Mouse (Mus musculus): ENCODE measurements around the gene Lrrc25. TPM values are rescaled to one million over a fixed set of nuclear protein-coding genes. Genes with fewer than 3 reads are reported as not detected.
A peak's percentile ranks its signal among the peaks of the same experiment; 100 is the strongest.

Gene Lrrc25
- polyA plus RNA-seq, 1 experiment from 2014 or later: 1.2 TPM

DNA sequence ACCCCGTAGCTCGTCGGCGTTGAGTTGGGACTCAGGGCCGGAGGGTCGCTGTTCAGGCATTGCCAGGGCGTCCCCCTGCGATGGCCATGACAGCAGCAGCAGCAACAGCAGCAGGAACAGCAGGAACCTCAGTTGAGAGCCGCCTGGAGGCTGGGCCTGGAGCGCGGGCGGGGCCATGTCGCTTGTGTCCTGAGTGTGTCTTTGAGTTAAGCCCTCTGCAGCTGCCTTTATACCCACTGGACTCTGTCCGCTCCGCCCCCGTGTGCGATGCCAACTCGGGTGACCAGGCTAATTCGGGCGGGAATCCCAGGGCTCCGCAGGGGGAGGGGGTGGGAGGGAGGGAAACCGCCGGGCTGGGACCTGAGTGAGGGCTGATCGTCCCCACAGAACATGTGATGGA is 15.5 kb downstream of the Lrrc25 start:
- H3K9me3 ChIP-seq (ENCODE audit: control insufficient read depth, low read length): no peaks in the 10 kb centered on the region
- no peaks in the 10 kb centered on the region for H3K27me3 ChIP-seq (replicated peaks; ENCODE audit: control insufficient read depth, insufficient read depth, low read length)
- ATAC-seq (replicated peaks; ENCODE audit: low FRiP score, low TSS enrichment, low read depth): no peak
- H3K9ac ChIP-seq (ENCODE audit: low read length): no peak overlapping the region
- peak; percentile 65 for DNase-seq (ENCODE audit: low spot score)
- peak overlapping the region; percentile 23; the same call in 1 of the 2 replicates for H3K4me3 ChIP-seq (ENCODE audit: low read depth, low read length)
- H3K4me2 ChIP-seq (ENCODE audit: low read length): peak overlapping the region; percentile 71
- no peaks in the 10 kb centered on the region for H3K36me3 ChIP-seq (ENCODE audit: control insufficient read depth, insufficient read depth, low read length)
- H3K27ac ChIP-seq (ENCODE audit: low read depth): no peak overlapping the region
- H3K4me1 ChIP-seq (replicated peaks; ENCODE audit: control insufficient read depth, insufficient read depth, low read length): peaks cover 23% of the 10 kb centered on the region
- WGBS: 22% methylated on average over 24 of the region's 24 CpGs

DNA sequence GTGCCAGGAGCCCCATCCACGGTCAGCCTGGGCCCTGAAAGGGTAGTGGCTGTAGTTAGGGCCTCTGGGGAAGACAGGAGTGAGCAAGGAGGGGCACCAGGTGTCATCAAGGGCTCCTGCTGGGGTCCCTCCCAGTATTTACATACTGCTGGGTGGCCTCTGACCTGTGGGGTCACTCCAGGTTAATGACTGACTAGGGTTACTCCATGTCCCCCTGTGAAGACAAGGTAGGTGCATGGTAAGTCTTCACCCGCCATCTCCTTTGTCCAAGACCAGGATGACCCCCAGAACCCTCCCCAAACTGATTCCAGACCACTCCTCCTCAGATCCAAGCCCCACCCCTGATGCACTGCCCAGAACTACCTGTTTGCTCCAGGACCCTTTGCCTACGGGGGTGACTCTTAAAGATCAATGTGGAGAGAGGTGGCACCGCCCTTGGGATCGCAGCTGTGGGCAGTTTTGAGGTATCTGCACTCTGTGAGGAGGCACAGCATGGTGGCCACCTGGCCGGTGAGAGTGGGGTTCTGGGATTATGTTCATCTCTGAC is 16.5 kb downstream of the Lrrc25 start, which contains the start of gene Gdf15:
Gene Gdf15, minus strand, starts transcription at position 111 of the 547 bp plus-strand sequence.
- H3K4me1 ChIP-seq (replicated peaks; ENCODE audit: control insufficient read depth, insufficient read depth, low read length): peaks cover 25% of the 10 kb centered on the region

DNA sequence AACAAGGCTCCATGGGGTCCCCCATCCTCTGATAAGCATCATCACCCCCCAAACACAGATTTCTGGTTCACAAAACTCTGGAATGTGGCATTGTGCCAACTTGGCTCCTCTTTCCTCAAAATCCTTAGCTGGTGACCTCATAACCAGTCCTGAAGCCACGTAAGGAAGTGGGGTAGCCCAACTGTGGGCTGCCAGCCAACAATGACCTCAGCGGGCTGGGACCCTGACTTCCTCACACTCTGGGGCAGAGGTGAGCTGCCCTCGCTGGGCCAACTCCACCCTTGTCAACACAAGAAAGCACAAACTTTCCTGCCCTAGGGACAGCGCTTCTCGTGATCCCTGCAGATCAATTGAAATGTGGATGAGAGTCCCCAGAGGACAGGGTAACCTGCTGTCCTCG is 18.1 kb downstream of the Lrrc25 start:
- H3K36me3 ChIP-seq (ENCODE audit: control insufficient read depth, insufficient read depth, low read length): no peaks in the 10 kb centered on the region
- DNase-seq (ENCODE audit: low spot score) (no peak), ATAC-seq (replicated peaks; ENCODE audit: low FRiP score, low TSS enrichment, low read depth) (no peak)
- WGBS: 52% methylated on average over 6 of the region's 6 CpGs
- H3K9ac ChIP-seq (ENCODE audit: low read length): no peak overlapping the region
- H3K27ac ChIP-seq (ENCODE audit: low read depth): no peak overlapping the region
- no peak overlapping the region for H3K4me2 ChIP-seq (ENCODE audit: low read length)
- H3K9me3 ChIP-seq (ENCODE audit: control insufficient read depth, low read length): no peaks in the 10 kb centered on the region
- H3K27me3 ChIP-seq (replicated peaks; ENCODE audit: control insufficient read depth, insufficient read depth, low read length): no peaks in the 10 kb centered on the region
- no peak overlapping the region for H3K4me3 ChIP-seq (ENCODE audit: low read depth, low read length)
- peaks cover 27% of the 10 kb centered on the region for H3K4me1 ChIP-seq (replicated peaks; ENCODE audit: control insufficient read depth, insufficient read depth, low read length)

More for the DNA sequence above, 16.5 kb downstream of the Lrrc25 start, which contains the start of gene Gdf15:
- Histone ChIP-seq H3K27ac (ENCODE audit: low read depth) (no peak within 1 kb of the TSS), H3K27me3 (replicated peaks; ENCODE audit: control insufficient read depth, insufficient read depth, low read length) (no peaks in the 10 kb centered on the region), H3K9ac (ENCODE audit: low read length) (no peak within 1 kb of the TSS), H3K4me2 (ENCODE audit: low read length) (peak within 1 kb of the TSS; percentile 71), H3K4me3 (ENCODE audit: low read depth, low read length) (peak within 1 kb of the TSS; percentile 23; the same call in 1 of the 2 replicates), H3K9me3 (ENCODE audit: control insufficient read depth, low read length) (no peaks in the 10 kb centered on the region), H3K36me3 (ENCODE audit: control insufficient read depth, insufficient read depth, low read length) (no peaks in the 10 kb centered on the region)
- no peak for DNase-seq (ENCODE audit: low spot score)
- no peak for ATAC-seq (replicated peaks; ENCODE audit: low FRiP score, low TSS enrichment, low read depth)
- 67% methylated on average over 6 of the region's 6 CpGs for WGBS

DNA sequence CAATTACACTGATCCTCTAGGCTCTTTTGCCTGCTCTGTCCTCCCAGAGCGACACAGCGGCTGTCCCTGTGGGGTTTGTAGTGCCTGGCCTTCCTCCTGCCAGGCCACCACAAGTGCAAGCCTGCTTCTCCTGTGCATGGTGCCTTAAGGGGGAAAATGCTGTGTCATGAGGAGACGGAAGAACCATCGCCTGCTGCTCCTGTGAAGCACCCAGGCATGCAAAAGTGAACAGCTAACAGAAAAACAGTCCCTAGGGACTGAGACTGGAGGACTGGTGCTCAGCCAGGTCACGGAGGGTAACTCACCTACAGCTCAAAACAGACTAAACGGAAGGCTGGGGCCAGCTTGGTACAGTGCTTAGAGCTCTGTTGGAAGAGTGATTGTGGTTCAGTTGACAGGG is 19.6 kb downstream of the Lrrc25 start:
- H3K27ac ChIP-seq (ENCODE audit: low read depth): no peak overlapping the region
- H3K9me3 ChIP-seq (ENCODE audit: control insufficient read depth, low read length): no peaks in the 10 kb centered on the region
- no peak overlapping the region for H3K4me2 ChIP-seq (ENCODE audit: low read length)
- WGBS: 80% methylated on average over 6 of the region's 6 CpGs
- no peak overlapping the region for H3K9ac ChIP-seq (ENCODE audit: low read length)
- ATAC-seq (replicated peaks; ENCODE audit: low FRiP score, low TSS enrichment, low read depth): no peak
- no peak for DNase-seq (ENCODE audit: low spot score)
- H3K36me3 ChIP-seq (ENCODE audit: control insufficient read depth, insufficient read depth, low read length): no peaks in the 10 kb centered on the region
- no peak overlapping the region for H3K4me3 ChIP-seq (ENCODE audit: low read depth, low read length)
- H3K4me1 ChIP-seq (replicated peaks; ENCODE audit: control insufficient read depth, insufficient read depth, low read length): peaks cover 22% of the 10 kb centered on the region
- no peaks in the 10 kb centered on the region for H3K27me3 ChIP-seq (replicated peaks; ENCODE audit: control insufficient read depth, insufficient read depth, low read length)

DNA sequence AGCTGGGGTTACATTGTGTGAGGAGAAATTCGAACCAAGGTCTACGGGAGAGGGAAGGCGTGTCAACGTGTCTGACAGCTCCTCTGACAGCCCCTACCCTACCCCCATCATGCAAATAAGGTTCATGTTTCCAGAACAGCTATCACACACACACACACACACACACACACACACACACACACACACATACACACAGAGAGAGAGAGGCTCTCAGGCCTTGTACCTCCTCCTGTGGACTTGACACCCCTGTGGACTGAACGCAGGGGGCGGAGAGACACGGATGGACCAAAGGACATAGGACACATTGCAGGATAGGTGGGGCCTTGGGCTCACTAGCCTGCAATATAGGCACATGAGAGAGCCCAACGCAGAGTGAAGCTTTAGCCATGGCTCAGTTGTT is 20.9 kb downstream of the Lrrc25 start:
- Histone ChIP-seq H3K4me2 (ENCODE audit: low read length) (no peak overlapping the region), H3K4me1 (replicated peaks; ENCODE audit: control insufficient read depth, insufficient read depth, low read length) (peaks cover 9% of the 10 kb centered on the region), H3K9ac (ENCODE audit: low read length) (no peak overlapping the region), H3K4me3 (ENCODE audit: low read depth, low read length) (no peak overlapping the region), H3K27me3 (replicated peaks; ENCODE audit: control insufficient read depth, insufficient read depth, low read length) (no peaks in the 10 kb centered on the region), H3K9me3 (ENCODE audit: control insufficient read depth, low read length) (no peaks in the 10 kb centered on the region), H3K27ac (ENCODE audit: low read depth) (no peak overlapping the region), H3K36me3 (ENCODE audit: control insufficient read depth, insufficient read depth, low read length) (no peaks in the 10 kb centered on the region)
- no peak for DNase-seq (ENCODE audit: low spot score)
- 57% methylated on average over 8 of the region's 8 CpGs for WGBS
- no peak for ATAC-seq (replicated peaks; ENCODE audit: low FRiP score, low TSS enrichment, low read depth)

DNA sequence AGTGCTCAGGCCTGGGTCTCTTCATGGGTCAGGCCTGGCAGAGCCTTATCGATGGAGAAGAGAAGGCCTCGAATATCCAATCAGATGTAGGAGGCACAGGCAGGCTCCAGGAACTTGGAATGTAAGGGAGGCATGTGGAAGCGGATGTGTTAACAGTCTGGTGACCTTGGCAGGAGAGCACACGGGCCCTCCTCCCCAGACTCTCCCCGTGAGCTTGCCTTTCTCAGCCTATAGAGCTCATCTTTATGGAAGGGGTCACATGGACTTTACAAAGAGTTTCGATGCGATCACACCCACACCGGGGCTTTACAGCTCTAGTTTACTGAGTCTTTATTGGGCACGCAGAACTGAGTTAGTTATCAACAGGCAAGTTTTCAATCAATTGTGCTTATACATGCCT is 22.8 kb downstream of the Lrrc25 start:
- Histone ChIP-seq H3K27ac (ENCODE audit: low read depth) (no peak overlapping the region), H3K9ac (ENCODE audit: low read length) (no peak overlapping the region), H3K9me3 (ENCODE audit: control insufficient read depth, low read length) (no peaks in the 10 kb centered on the region), H3K4me1 (replicated peaks; ENCODE audit: control insufficient read depth, insufficient read depth, low read length) (0 out of 2 replicates have a peak, but pooled peaks cover 4% of the 10 kb centered on the region), H3K4me2 (ENCODE audit: low read length) (no peak overlapping the region), H3K4me3 (ENCODE audit: low read depth, low read length) (no peak overlapping the region), H3K27me3 (replicated peaks; ENCODE audit: control insufficient read depth, insufficient read depth, low read length) (no peaks in the 10 kb centered on the region), H3K36me3 (ENCODE audit: control insufficient read depth, insufficient read depth, low read length) (no peaks in the 10 kb centered on the region)
- no peak for DNase-seq (ENCODE audit: low spot score)
- peak; percentile 30; the same call in 1 of the 2 replicates for ATAC-seq (replicated peaks; ENCODE audit: low FRiP score, low TSS enrichment, low read depth)
- 56% methylated on average over 9 of the region's 9 CpGs for WGBS

DNA sequence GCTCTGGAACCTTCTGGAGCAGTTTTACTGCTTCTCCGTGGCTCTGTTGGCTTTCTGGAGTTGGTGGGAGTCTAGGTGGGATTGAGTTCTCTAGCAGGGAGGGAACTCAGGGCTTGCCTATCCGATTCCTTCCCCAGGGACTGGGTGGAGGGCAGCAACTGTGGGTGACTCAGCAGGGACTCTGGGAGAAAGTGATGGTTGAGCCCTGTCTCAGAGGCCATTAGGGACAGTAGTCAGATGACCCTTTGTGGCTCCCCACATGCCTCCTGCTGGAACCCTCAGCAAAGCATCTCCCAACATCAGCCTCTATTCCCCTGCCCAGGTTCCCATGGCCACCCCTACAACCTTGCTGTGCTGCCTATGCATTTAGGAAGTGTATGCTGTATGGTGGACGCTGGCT is 27.1 kb downstream of the Lrrc25 start:
- no peak for ATAC-seq (replicated peaks; ENCODE audit: low FRiP score, low TSS enrichment, low read depth)
- Histone ChIP-seq H3K27ac (ENCODE audit: low read depth) (no peak overlapping the region), H3K9ac (ENCODE audit: low read length) (no peak overlapping the region), H3K36me3 (ENCODE audit: control insufficient read depth, insufficient read depth, low read length) (no peaks in the 10 kb centered on the region), H3K4me3 (ENCODE audit: low read depth, low read length) (no peak overlapping the region), H3K4me1 (replicated peaks; ENCODE audit: control insufficient read depth, insufficient read depth, low read length) (peaks cover 14% of the 10 kb centered on the region), H3K9me3 (ENCODE audit: control insufficient read depth, low read length) (no peaks in the 10 kb centered on the region), H3K27me3 (replicated peaks; ENCODE audit: control insufficient read depth, insufficient read depth, low read length) (no peaks in the 10 kb centered on the region), H3K4me2 (ENCODE audit: low read length) (no peak overlapping the region)
- 55% methylated on average over 3 of the region's 3 CpGs for WGBS
- DNase-seq (ENCODE audit: low spot score): no peak

DNA sequence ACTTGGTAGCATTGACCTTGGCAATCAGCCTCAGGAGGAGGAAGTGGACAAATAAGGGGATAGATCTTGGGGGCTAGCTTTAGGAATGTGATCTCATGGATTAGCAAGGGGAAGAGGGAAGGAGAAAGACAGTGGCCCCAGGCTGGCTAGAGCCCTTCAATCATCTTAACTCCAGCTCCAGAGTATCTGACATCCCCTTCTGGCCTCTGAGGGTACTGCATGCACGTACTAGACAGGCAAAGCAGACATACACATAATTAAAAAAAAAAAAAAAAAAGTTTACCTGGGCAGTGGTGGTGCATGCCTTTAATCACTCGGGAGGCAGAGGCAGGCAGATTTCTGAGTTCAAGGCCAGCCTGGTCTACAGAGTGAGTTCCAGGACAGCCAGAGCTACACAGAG is 28.1 kb downstream of the Lrrc25 start:
- Histone ChIP-seq H3K27ac (ENCODE audit: low read depth) (no peak overlapping the region), H3K9ac (ENCODE audit: low read length) (no peak overlapping the region), H3K9me3 (ENCODE audit: control insufficient read depth, low read length) (no peaks in the 10 kb centered on the region), H3K27me3 (replicated peaks; ENCODE audit: control insufficient read depth, insufficient read depth, low read length) (no peaks in the 10 kb centered on the region), H3K4me1 (replicated peaks; ENCODE audit: control insufficient read depth, insufficient read depth, low read length) (peaks cover 17% of the 10 kb centered on the region), H3K36me3 (ENCODE audit: control insufficient read depth, insufficient read depth, low read length) (0 out of 2 replicates have a peak, but pooled peaks cover 2% of the 10 kb centered on the region), H3K4me3 (ENCODE audit: low read depth, low read length) (no peak overlapping the region), H3K4me2 (ENCODE audit: low read length) (no peak overlapping the region)
- 95% methylated on average over 2 of the region's 2 CpGs for WGBS
- ATAC-seq (replicated peaks; ENCODE audit: low FRiP score, low TSS enrichment, low read depth): no peak
- no peak for DNase-seq (ENCODE audit: low spot score)

DNA sequence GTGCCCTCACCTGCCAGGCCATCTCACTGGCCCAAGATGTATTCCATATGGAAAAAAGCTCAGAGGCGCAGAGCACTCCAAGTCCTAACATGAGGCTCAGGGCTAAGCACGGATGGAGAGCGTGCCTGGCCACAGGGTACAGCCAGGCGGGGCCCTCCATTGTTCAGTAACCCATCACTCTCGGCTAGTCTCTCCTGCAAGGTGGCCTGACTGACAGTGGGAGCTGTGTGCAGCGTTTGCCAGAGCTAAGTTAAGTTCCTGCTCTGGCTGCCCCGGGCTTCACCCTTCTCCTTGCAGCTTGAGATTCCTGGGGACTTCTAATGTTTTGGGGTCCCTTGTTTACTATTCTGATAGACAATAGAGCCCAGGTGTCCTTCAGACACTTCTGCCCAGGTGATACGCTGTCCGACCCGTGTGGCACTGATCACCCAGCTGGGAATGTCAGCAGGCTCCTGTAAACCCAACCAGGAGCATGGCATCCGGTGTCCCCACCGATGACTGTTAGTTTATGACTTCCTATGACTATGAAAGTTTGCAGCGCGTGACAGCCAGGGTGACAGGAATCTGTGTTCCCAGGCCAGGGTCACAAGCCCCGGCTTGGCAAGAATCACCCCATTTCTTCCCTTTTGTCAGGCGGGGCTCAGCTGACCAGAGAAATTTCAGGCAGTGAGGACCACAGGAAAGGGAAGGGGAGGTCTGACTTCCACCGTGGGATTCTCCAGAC is 29.7 kb downstream of the Lrrc25 start:
- H3K4me2 ChIP-seq (ENCODE audit: low read length): no peak overlapping the region
- no peak overlapping the region for H3K4me3 ChIP-seq (ENCODE audit: low read depth, low read length)
- ATAC-seq (replicated peaks; ENCODE audit: low FRiP score, low TSS enrichment, low read depth) (no peak), DNase-seq (ENCODE audit: low spot score) (no peak)
- WGBS: 60% methylated on average over 17 of the region's 17 CpGs
- H3K4me1 ChIP-seq (replicated peaks; ENCODE audit: control insufficient read depth, insufficient read depth, low read length): peaks cover 27% of the 10 kb centered on the region
- no peaks in the 10 kb centered on the region for H3K27me3 ChIP-seq (replicated peaks; ENCODE audit: control insufficient read depth, insufficient read depth, low read length)
- H3K9ac ChIP-seq (ENCODE audit: low read length): no peak overlapping the region
- H3K27ac ChIP-seq (ENCODE audit: low read depth): no peak overlapping the region
- peaks cover 12% of the 10 kb centered on the region for H3K36me3 ChIP-seq (ENCODE audit: control insufficient read depth, insufficient read depth, low read length)
- H3K9me3 ChIP-seq (ENCODE audit: control insufficient read depth, low read length): no peaks in the 10 kb centered on the region
